Mouse (Mus musculus): ENCODE results near the gene Cacna2d3.

Cacna2d3 gene

GRCm38 (mm10) chr14:29238446-29238845, 483.2 kb downstream of the Cacna2d3 start:
- DNase-seq: no peak

GRCm38 (mm10) chr14:29228976-29229716, 492.5 kb downstream of the Cacna2d3 start:
- no peak for DNase-seq

- DNase-seq: no peak
Measured at GRCm38 (mm10) chr14:29228471-29228870, 493.2 kb downstream of the Cacna2d3 start.

- DNase-seq: no peak
Measured at GRCm38 (mm10) chr14:29227959-29228358, 493.7 kb downstream of the Cacna2d3 start.

- DNase-seq: no peak
Measured at GRCm38 (mm10) chr14:29225754-29226365, 495.8 kb downstream of the Cacna2d3 start.

GRCm38 (mm10) chr14:29223012-29223411, 498.7 kb downstream of the Cacna2d3 start:
- DNase-seq: no peak

GRCm38 (mm10) chr14:29222191-29222882, 499.3 kb downstream of the Cacna2d3 start:
- DNase-seq: no peak

GRCm38 (mm10) chr14:29216106-29216505, 505.6 kb downstream of the Cacna2d3 start:
- no peak for DNase-seq

- DNase-seq: no peak
Measured at GRCm38 (mm10) chr14:29204967-29205268, 516.7 kb downstream of the Cacna2d3 start.

GRCm38 (mm10) chr14:29204236-29204966, 517.3 kb downstream of the Cacna2d3 start:
- DNase-seq: no peak

- no peak for DNase-seq
Measured at GRCm38 (mm10) chr14:29196171-29196570, 525.5 kb downstream of the Cacna2d3 start.

GRCm38 (mm10) chr14:29191426-29191825, 530.2 kb downstream of the Cacna2d3 start:
- DNase-seq: no peak

GRCm38 (mm10) chr14:29183730-29184129, 537.9 kb downstream of the Cacna2d3 start:
- DNase-seq: no peak

GRCm38 (mm10) chr14:29179397-29179888, 542.2 kb downstream of the Cacna2d3 start:
- DNase-seq: no peak

- no peak for DNase-seq
Measured at GRCm38 (mm10) chr14:29178695-29179396, 542.8 kb downstream of the Cacna2d3 start.

- no peak for DNase-seq
Measured at GRCm38 (mm10) chr14:29174762-29175161, 546.9 kb downstream of the Cacna2d3 start.

- no peak for DNase-seq
Measured at GRCm38 (mm10) chr14:29172207-29172606, 549.5 kb downstream of the Cacna2d3 start.

- no peak for DNase-seq
Measured at GRCm38 (mm10) chr14:29164653-29165030, 557.0 kb downstream of the Cacna2d3 start.

GRCm38 (mm10) chr14:29163998-29164652, 557.5 kb downstream of the Cacna2d3 start:
- no peak for DNase-seq

GRCm38 (mm10) chr14:29159803-29160202, 561.9 kb downstream of the Cacna2d3 start:
- DNase-seq: no peak

- no peak for DNase-seq
Measured at GRCm38 (mm10) chr14:29157096-29157495, 564.6 kb downstream of the Cacna2d3 start.

- DNase-seq: no peak
Measured at GRCm38 (mm10) chr14:29144184-29144583, 577.5 kb downstream of the Cacna2d3 start.

Data from lung, adult 18-20 months (tissue).